Mouse (Mus musculus) brain, embryonic 14.5 days (tissue): ENCODE results near the gene Egfl8.

Experiments
- CTCF ChIP-seq: fragments of 200-500 bp; IDR thresholded peaks from 2 replicates; pipeline ENCODE4 v1.5.1; 2012; ENCODE audit warnings: inconsistent platforms, mild to moderate bottlenecking, moderate library complexity, borderline replicate concordance; ENCODE audit not compliant: insufficient read depth, insufficient read length; ENCODE audit errors: extremely low read depth
- POLR2A ChIP-seq: fragments of 200-500 bp; IDR thresholded peaks from 2 replicates; pipeline ENCODE4 v1.6.1; 2012; ENCODE audit warnings: mild to moderate bottlenecking, inconsistent platforms, borderline replicate concordance; ENCODE audit not compliant: poor library complexity, insufficient read depth, insufficient read length, severe bottlenecking; ENCODE audit errors: extremely low read depth

- TF ChIP-seq POLR2A: no peak
- TF ChIP-seq CTCF: no peak
These were observed 41.5 kb upstream of the Egfl8 start for GRCm38 (mm10) chr17:34657271-34657670.
